Mouse (Mus musculus): ENCODE measurements at regions not wholly inside any gene's neighbourhood (a gene's known extent, or its start where the extent isn't known, plus 50 kb on each side); places are given as distances from the start of the nearest gene placed in this dataset.
A peak's percentile ranks its signal among the peaks of the same experiment; 100 is the strongest.

DNA sequence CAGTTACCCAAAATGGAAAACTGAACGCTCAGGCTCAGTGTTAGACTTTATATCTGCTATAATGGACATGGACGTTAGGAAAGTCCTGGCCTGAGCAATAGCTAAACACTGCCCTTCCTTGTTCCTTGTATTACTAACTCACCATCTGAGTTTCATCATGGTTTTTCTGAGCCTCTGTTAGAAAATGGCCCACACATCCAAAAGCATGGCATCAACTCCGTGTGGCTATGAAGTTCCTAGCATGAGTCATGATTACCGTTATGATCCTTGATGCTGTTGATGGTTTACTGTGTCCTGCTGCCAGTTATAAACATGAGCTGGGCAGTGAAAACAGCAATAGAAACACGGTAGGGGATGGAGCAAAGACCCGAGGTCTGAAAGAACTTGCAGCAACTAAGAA lies 318.4 kb upstream of the Tenm4 start:
- 78% methylated on average over 6 of the region's 6 CpGs for WGBS
- Histone ChIP-seq H3K27me3 (no peaks in the 10 kb centered on the region), H3K9ac (no peak overlapping the region), H3K4me2 (no peak overlapping the region), H3K4me3 (replicated peaks) (no peak overlapping the region), H3K36me3 (replicated peaks) (no peaks in the 10 kb centered on the region), H3K9me3 (no peaks in the 10 kb centered on the region), H3K27ac (no peak overlapping the region), H3K4me1 (no peaks in the 10 kb centered on the region)
- no peak for ATAC-seq (ENCODE audit: low FRiP score)

DNA sequence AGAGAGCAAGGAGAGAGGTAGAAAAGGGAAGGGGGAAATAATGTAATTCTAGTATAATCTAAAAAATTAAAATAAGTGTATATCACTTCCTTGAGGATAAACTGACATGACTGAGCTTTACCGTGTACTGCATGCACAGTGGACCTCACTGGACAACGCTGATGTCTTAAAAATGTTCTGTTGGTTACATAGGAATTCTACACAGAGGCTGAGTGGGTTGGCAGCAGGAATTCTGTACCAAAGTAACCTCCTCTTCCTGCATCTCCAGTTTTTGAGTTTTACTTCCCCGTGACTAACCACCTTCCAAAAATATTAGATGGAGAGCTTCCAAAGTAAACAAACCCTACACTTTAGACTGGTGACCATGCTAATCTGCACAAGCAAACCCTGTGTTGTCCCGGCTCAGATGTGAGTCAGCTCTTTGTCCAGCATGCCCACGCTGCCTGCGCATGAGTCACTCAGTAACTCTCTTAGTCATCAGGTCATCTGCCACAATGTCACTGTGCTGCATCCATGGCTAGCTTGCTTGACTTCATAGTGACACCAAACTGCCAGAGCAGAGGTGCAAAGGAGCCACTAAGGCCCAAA lies 317.7 kb upstream of the Tenm4 start:
- H3K36me3 ChIP-seq (replicated peaks), result no peaks in the 10 kb centered on the region
- no peaks in the 10 kb centered on the region for H3K4me1 ChIP-seq
- H3K9me3 ChIP-seq, result no peaks in the 10 kb centered on the region
- H3K27me3 ChIP-seq, result no peaks in the 10 kb centered on the region
- no peak overlapping the region for H3K9ac ChIP-seq
- no peak overlapping the region for H3K4me2 ChIP-seq
- ATAC-seq (ENCODE audit: low FRiP score), result no peak
- WGBS, result 88% methylated on average over 6 of the region's 6 CpGs
- no peak overlapping the region for H3K27ac ChIP-seq
- no peak overlapping the region for H3K4me3 ChIP-seq (replicated peaks)

DNA sequence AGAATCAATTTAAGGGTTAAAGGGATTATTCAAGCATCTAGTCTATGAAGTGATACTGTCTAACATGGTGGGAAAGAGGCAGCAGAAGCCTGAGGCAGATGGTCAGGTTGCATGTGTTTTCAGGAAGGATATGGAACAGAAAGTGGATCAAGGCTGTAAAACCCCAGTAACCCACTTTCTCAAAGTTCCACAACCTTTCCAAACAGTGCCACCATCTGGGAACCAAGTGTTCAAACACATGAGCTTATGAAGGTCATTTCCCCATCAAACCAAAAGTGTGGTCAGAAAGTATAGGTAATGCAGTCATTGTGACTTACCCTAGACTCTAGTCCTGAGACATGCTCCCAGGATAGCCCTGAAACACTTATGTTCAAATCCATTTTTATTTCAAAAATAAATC lies 312.8 kb upstream of the Tenm4 start:
- no peak for ATAC-seq (ENCODE audit: low FRiP score)
- Histone ChIP-seq H3K4me3 (replicated peaks) (no peak overlapping the region), H3K9me3 (no peaks in the 10 kb centered on the region), H3K27ac (no peak overlapping the region), H3K27me3 (no peaks in the 10 kb centered on the region), H3K9ac (no peak overlapping the region), H3K4me1 (no peaks in the 10 kb centered on the region), H3K36me3 (replicated peaks) (no peaks in the 10 kb centered on the region), H3K4me2 (no peak overlapping the region)

DNA sequence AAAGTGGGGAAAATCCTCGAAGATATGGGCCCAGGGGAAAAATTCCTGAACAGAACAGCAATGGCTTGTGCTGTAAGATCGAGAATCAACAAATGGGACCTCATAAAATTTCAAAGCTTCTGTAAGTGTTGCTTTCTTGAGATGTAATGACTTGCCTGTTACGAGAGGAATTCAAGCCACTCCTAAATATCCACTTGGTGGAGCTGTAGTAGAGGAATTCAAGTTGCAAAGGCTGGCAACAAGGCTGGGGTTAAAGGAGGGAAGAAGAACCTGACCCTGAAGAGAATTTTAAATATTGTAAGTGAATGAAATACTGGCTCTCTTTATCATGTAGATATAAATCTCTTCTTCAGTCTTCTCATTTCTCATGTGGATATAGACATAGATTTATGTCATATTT lies 306.8 kb upstream of the Tenm4 start:
- H3K27me3 ChIP-seq, result no peaks in the 10 kb centered on the region
- H3K4me2 ChIP-seq, result no peak overlapping the region
- WGBS, result 53% methylated on average over 3 of the region's 3 CpGs
- H3K36me3 ChIP-seq (replicated peaks), result no peaks in the 10 kb centered on the region
- no peak overlapping the region for H3K9ac ChIP-seq
- no peaks in the 10 kb centered on the region for H3K4me1 ChIP-seq
- no peaks in the 10 kb centered on the region for H3K9me3 ChIP-seq
- no peak overlapping the region for H3K27ac ChIP-seq
- H3K4me3 ChIP-seq (replicated peaks), result no peak overlapping the region
- no peak for ATAC-seq (ENCODE audit: low FRiP score)

DNA sequence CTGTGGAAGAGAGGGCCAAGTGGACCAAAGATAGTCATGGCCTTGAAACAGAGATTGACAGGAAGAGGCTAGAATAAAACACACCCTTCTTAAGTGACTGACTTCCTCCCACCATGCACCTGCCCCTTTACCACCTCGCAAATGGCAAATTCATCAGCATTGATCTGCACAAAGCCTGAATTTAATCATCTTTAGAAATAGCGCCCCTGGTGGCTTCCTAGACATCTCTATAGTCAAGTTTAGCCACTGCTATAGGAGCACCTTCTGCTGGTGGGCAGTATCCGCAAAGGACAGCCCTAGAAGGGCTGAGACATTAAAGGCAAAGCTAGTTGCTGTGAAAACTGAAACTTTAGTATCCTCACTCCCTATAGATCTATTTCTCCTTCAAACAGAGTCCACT lies 305.8 kb upstream of the Tenm4 start:
- H3K4me1 ChIP-seq, result no peaks in the 10 kb centered on the region
- WGBS, result 51% methylated on average over 3 of the region's 3 CpGs

DNA sequence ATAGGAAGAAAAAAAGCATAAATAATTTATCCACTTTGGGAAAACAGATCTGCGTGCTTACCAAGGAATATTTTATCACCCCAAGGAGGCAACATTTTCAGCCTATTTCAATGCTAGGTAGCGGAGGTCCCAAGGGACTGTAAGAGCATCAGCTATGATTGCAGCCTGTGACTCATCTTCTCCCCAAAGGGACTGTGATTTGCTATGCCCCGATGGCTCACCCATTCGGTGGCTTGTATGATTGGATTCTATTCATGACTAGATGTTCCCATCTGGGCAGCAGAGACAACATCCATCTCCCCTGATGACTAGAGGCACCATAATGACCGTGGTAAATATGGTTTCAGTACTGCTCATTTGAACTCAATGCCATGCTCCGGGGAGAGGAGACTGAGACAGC lies 302.3 kb upstream of the Tenm4 start:
- no peak overlapping the region for H3K4me3 ChIP-seq (replicated peaks)
- no peak overlapping the region for H3K4me2 ChIP-seq
- H3K4me1 ChIP-seq, result no peaks in the 10 kb centered on the region
- no peak for ATAC-seq (ENCODE audit: low FRiP score)
- no peaks in the 10 kb centered on the region for H3K36me3 ChIP-seq (replicated peaks)
- no peak overlapping the region for H3K9ac ChIP-seq
- H3K9me3 ChIP-seq, result no peaks in the 10 kb centered on the region
- H3K27me3 ChIP-seq, result no peaks in the 10 kb centered on the region
- no peak overlapping the region for H3K27ac ChIP-seq
- WGBS, result 82% methylated on average over 6 of the region's 6 CpGs

More for the DNA sequence above, 305.8 kb upstream of the Tenm4 start:
- Histone ChIP-seq H3K9ac (no peak overlapping the region), H3K4me3 (replicated peaks) (no peak overlapping the region), H3K27me3 (no peaks in the 10 kb centered on the region), H3K36me3 (replicated peaks) (no peaks in the 10 kb centered on the region), H3K4me2 (no peak overlapping the region), H3K27ac (no peak overlapping the region), H3K9me3 (no peaks in the 10 kb centered on the region)
- no peak for ATAC-seq (ENCODE audit: low FRiP score)

DNA sequence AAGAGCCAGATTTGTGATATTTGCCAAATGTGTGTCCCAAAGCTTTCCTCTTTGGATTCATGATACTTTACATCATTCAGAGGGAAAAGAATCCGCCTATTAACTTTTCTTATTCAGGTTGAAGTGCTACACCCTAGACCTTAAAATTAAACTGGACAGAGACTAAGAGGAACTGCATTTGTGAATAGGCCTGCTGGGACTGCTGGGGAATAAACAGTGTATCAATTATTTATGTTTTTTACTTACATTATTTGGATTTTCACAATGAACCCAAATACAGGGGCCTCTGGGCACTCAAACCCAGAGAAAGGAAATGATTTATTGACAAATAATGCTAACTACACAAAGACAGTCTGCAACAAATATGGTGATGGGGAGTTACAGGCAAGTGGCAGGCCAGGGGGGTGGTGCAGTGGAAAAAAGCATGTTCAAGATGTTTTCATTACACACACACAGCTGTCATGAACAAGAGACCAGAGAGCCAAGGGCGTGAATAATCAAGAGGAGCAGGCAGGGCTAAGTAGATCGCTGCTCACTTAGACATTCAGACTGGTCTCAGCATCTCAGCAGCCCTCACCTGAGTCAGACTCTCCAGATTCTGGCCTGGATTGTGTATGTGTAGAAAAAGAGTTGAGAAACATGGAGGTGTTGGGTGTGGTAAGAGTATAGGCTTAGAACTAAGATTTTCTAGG lies 290.3 kb upstream of the Tenm4 start:
- Histone ChIP-seq H3K27me3 (no peaks in the 10 kb centered on the region), H3K9ac (no peak overlapping the region), H3K4me1 (no peaks in the 10 kb centered on the region), H3K36me3 (replicated peaks) (no peaks in the 10 kb centered on the region), H3K9me3 (no peaks in the 10 kb centered on the region), H3K4me3 (replicated peaks) (no peak overlapping the region), H3K27ac (no peak overlapping the region), H3K4me2 (no peak overlapping the region)
- whole genome bisulfite sequencing, result 68% methylated on average over 3 of the region's 3 CpGs
- ATAC-seq (ENCODE audit: low FRiP score), result peak; percentile 27; the same call in 1 of the 2 replicates

DNA sequence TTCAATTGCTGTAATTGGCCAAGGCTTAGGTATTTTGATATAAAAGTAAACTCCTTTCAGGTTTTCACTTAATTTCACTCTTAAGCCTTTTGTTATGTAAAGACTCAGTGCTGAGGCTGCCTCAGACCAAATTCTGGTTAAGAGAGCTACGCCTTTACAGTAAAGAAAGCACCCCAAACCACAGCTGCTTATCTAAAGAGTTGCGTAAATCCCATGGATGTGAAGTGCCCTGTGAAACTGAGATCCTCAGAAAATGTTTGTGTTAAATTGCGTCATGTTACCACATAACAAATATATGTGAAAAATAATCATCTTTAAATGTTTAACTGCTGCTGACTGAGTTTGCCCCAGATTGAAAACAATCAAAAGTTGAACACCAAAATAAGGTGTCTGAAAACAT lies 269.5 kb upstream of the Tenm4 start:
- no peak overlapping the region for H3K27ac ChIP-seq
- H3K36me3 ChIP-seq (replicated peaks), result no peaks in the 10 kb centered on the region
- no peaks in the 10 kb centered on the region for H3K9me3 ChIP-seq
- no peak for ATAC-seq (ENCODE audit: low FRiP score)
- no peak overlapping the region for H3K9ac ChIP-seq
- H3K4me3 ChIP-seq (replicated peaks), result no peak overlapping the region
- 68% methylated on average over 3 of the region's 3 CpGs for WGBS
- no peaks in the 10 kb centered on the region for H3K4me1 ChIP-seq
- no peak overlapping the region for H3K4me2 ChIP-seq
- no peaks in the 10 kb centered on the region for H3K27me3 ChIP-seq

DNA sequence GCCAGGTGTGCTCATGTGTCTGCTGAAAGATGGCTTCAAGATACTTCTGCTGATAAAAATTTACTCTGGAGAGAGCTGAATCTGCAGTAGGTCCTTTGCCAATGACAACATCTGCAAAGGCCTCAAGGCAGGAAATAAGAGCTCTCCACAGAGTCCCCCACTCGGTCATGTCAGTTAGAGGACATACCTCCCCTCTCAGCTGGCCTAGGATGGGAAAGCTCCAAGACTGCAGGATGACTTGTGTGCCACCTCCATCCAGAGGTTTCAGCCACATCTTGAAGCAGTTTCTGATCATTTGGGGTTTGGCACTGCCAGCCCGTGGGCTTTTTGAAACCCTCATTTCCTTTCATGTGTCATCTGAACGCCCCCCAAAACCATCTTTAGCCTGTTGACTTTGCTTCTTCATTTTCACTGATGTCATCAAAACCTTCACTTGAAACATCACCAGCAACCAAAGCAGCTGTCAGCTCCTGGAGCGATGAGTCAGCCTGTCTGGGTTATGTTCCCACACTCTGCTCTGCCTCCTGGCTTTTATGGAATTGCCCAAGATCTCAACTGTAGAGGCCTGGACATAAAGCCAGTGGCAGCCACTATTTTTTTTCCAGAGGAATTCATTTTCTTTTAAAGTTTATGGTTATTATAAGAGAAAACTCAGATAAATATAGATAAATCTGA lies 256.5 kb upstream of the Tenm4 start:
- no peaks in the 10 kb centered on the region for H3K27me3 ChIP-seq
- no peaks in the 10 kb centered on the region for H3K36me3 ChIP-seq (replicated peaks)
- no peak overlapping the region for H3K4me3 ChIP-seq (replicated peaks)
- no peak overlapping the region for H3K9ac ChIP-seq
- H3K27ac ChIP-seq, result no peak overlapping the region
- no peaks in the 10 kb centered on the region for H3K9me3 ChIP-seq
- no peaks in the 10 kb centered on the region; the same call in 1 of the 2 replicates for H3K4me1 ChIP-seq
- ATAC-seq (ENCODE audit: low FRiP score), result no peak
- no peak overlapping the region for H3K4me2 ChIP-seq
- 90% methylated on average over 4 of the region's 4 CpGs for WGBS

DNA sequence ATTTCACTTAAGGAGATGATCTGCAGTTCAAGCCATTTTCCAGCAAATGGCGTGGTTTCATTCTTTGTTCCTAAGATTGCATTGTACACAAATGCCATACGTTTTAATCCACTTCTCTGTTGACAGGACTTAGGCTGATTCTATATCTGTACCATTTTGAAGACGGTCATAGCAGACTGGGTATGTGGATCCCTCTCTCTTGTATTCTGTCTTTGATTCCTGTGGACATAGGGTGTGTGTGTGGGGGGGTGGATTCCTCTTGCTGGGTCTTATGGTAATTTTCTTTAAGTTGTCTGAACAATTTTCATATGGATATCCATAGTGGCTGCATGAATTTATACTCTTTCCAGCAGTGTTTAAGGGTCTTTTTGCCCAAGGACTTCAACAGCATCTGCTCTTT lies 251.1 kb upstream of the Tenm4 start:
- Histone ChIP-seq H3K36me3 (replicated peaks) (no peaks in the 10 kb centered on the region), H3K27ac (no peak overlapping the region), H3K4me2 (no peak overlapping the region), H3K9ac (no peak overlapping the region), H3K4me3 (replicated peaks) (no peak overlapping the region), H3K9me3 (no peaks in the 10 kb centered on the region), H3K27me3 (no peaks in the 10 kb centered on the region), H3K4me1 (no peaks in the 10 kb centered on the region; the same call in 1 of the 2 replicates)
- WGBS, result 77% methylated on average over 3 of the region's 3 CpGs
- no peak for ATAC-seq (ENCODE audit: low FRiP score)

DNA sequence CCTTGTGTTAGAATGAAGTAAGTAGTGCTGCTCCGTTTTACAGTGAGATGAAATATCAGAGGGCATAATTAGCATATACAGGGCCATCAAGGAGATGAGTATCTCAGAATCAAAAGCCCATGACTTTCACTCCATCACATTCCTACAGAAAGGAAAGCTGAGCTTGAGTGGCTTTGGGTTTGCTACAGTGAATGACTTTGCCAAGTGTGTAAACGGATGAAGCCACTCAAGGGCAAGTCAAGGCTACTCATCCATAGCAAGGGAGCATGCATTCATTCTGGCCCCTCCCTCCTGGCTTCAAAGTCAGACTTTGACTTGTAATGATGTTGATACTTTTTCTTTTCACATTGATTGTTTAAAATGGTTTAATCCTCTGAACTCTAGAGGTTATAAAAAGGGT lies 246.2 kb upstream of the Tenm4 start:
- no peak for ATAC-seq (ENCODE audit: low FRiP score)
- Histone ChIP-seq H3K4me1 (no peaks in the 10 kb centered on the region; the same call in 1 of the 2 replicates), H3K36me3 (replicated peaks) (no peaks in the 10 kb centered on the region), H3K4me3 (replicated peaks) (no peak overlapping the region), H3K9ac (no peak overlapping the region), H3K4me2 (no peak overlapping the region), H3K27me3 (no peaks in the 10 kb centered on the region), H3K9me3 (no peaks in the 10 kb centered on the region), H3K27ac (no peak overlapping the region)
- WGBS, result 84% methylated on average over 2 of the region's 2 CpGs

DNA sequence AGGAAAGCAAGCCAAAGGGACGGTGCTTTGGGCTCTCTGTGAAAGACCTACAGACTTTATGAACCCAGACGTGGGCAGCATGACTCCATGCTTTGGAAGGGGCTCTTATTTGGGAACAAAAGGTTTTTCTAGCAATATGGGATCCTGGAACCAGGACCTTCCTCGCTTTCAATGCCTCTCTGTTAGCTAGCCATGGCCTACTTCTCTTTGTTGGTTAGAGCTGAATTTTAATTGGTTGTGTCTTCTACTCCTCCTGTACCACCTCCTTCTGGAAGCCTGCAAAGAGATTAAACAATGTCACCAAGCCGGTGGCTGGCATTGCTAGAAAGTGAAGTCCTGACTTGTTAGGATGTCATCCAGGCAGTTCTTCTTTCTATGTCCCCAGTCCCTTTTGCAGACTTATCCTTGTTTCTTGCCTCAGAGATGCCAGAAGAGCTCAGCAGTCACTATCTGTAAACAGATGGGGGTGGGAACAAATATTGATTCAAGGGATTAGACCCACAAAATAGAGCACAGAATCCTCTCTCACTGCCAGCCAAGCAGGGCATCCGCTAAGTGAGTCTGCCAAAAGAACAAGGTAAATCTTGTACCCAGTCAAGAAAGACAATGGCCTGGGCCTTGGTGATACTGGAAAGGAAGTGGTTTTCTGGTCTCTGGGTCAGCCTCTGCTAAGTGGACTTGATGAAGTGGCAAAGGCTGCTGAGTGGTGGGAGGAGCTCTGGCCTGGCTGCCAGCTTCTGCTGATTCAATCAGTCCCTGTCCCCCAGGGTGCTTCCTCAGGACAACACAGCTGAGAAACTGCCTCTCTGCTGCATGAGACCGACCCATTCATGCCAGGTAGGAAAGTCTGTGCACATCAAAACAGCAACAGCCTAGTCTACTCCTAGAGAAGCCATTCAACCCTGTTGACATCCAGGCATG lies 244.7 kb upstream of the Tenm4 start:
- Histone ChIP-seq H3K9me3 (no peaks in the 10 kb centered on the region), H3K4me3 (replicated peaks) (no peak overlapping the region), H3K4me2 (no peak overlapping the region), H3K27me3 (no peaks in the 10 kb centered on the region), H3K27ac (no peak overlapping the region), H3K36me3 (replicated peaks) (no peaks in the 10 kb centered on the region), H3K9ac (no peak overlapping the region), H3K4me1 (no peaks in the 10 kb centered on the region)
- no peak for ATAC-seq (ENCODE audit: low FRiP score)
- 70% methylated on average over 6 of the region's 6 CpGs for WGBS
